Mouse (Mus musculus) mouse trophoblast stem cell (cell line): ENCODE measurements around the gene Smpd2.

ENCODE experiments used
- in situ Hi-C, 2 experiments: fragments of 300-500 bp; cut with MseI, MboI; formaldehyde crosslinking; loops; 2 replicates in 1 of 2; 3 replicates in 1 of 2; pipeline ENCODE4 v1.15.1; 2025

The Smpd2 gene

DNA sequence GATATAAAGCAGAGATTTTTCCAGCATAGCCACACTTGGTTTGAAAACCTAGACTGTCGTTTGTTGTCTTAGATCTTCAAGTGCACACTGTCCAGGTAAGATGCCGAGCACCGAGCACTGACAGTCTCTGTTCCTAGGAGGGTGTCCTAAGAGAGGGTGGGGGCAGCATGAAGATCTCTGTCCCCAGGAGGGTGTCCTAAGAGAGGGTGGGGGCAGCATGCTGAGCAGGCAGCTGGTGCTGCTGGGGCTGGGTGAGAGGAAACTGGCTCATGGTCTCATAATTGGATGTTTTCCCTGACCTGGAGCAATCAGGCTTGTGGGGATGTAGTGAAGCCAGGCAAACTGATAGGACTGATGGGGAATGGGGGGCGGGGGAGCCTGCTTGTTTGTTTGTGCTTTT is 30.2 kb downstream of the Smpd2 start:
- in situ Hi-C loops = no loop called here

DNA sequence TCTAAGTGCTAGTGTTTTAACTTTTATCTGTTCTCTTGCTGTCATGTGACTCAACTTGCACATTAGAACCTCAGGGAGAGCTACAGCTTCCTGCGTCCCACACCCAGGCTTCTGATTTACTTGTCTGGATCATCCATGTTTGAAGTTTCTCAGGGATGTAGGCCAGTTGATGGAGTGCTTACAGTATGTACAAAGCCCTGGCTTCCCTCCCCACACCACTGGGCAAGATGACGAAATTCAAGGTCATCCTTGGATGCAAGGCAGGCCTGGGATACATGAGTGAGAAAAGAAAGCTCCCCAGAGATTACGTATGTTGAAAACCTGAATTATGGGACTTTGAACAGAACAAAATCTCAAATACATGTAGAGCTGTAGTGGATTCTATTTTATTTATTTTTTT is 37.4 kb downstream of the Smpd2 start:
- in situ Hi-C loops = no loop called here

- in situ Hi-C loops = no loop called here
Observed at GRCm38 (mm10) chr10:41451656-41452055, 38.5 kb downstream of the Smpd2 start.

- in situ Hi-C loops = no loop called here
Observed at GRCm38 (mm10) chr10:41450780-41451522, 39.2 kb downstream of the Smpd2 start.

GRCm38 (mm10) chr10:41450137-41450670 is 40.0 kb downstream of the Smpd2 start, which contains the start of gene Zbtb24:
Gene Zbtb24 (plus strand): TSS chr10:41450383.
- in situ Hi-C loops = no loop called here

- in situ Hi-C loops = no loop called here
Observed at GRCm38 (mm10) chr10:41449684-41450083, 40.5 kb downstream of the Smpd2 start.

GRCm38 (mm10) chr10:41448216-41448615 is 42.0 kb downstream of the Smpd2 start:
- in situ Hi-C loops = no loop called here
